Mouse (Mus musculus) liver (tissue): ENCODE measurements around the gene Prickle2.
A peak's percentile ranks its signal among the peaks of the same experiment; 100 is the strongest.

ENCODE experiments used
- DNase-seq: peaks from one replicate; pipeline ENCODE4 v3.0.0-alpha.2; 2020; ENCODE audit warnings: mixed read lengths

The Prickle2 gene

DNA sequence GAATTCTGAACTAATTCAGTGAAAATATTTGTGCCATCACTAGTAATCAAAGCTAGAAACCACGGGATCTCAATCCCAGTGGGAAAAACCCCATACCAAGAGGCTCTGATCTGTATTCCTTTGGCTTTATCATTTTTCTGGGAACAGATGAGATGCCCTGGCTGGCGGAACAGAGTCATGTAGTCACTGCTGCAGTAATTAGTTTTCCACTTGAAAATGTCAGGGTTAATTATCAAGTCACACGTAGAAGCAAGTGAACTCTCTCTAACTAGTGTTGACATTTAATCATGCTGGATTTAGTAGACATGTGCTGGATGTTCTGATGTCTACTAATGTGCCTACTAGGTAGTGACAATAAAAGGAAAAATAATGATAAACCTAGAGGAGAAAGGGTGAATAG, 199.7 kb downstream of the Prickle2 start:
- DNase-seq: no peak

DNA sequence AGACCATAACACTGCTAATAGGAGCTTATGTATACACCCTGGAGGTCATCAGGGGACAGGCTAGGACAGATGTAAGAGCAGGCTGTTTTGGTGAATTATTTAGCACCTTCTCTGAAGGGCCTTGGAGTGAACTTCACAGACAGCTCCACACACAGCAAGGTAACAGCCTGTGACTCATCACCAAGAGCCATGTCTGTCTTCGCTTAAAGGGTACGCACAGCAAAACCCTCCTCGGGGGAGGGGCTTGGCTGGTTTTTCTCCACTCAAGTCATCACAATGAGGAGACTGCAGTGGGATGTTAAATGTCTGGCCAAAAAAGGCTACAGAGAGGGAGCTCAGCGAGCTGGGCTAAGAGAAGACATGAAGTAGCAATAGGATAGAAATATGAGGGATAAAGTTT, 206.5 kb downstream of the Prickle2 start:
- no peak for DNase-seq

- DNase-seq: no peak
Observed at GRCm38 (mm10) chr6:92498574-92498973, 207.4 kb downstream of the Prickle2 start.

DNA sequence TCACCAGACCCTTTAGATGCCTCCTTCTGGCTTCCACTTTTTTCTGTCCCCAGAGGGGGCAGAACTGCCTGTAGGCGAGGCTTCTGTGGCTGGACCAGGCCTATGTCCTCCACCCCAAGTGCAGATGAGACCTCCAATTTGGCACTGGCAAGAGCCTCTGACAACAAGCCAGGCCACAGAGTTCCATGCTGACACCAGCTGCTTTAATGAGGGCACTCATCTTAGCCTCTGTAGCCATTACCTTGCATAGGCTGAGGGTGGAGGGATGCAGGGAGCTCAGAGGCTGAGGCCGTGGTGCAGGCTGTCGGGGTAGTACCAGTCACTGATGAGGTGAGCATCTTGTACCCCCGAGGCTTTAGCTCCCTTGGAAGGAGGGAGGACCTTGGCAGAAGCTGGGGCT, 208.7 kb downstream of the Prickle2 start:
- no peak for DNase-seq

DNA sequence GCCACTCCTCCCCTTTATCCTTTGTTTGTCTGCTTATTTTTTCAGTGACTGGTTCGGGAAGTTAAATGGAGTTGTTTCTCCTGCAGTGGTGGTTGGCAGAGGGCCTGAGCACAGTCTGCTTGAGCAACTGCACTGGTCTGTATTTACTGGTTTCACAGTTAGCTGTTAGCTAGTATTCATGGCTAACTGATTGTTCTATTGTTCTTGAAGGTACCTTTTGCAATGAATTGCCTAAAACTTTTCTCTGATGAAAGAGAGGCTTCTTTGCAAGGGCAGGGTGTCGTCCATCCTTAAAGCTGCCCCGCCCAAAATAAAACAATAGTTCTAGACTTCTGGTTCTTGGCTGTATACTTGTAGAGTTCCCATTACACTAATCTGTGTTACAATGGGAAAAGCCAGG, 210.5 kb downstream of the Prickle2 start:
- DNase-seq: no peak

DNA sequence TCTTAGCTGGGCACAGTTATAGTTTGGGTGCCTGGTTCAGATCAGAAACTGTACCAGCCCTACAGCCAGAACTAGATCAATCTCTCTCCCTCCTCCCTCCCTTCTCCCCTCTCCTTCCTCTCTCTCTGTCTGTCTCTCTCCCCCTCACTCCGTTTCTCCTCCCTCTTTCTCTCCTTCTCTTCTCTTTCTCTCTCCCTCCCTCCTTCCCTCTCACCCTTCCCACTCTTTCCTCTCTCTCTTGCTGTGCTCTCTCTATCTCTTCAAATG, 224.3 kb downstream of the Prickle2 start:
- DNase-seq: no peak

- peak; percentile 7 for DNase-seq
Observed at GRCm38 (mm10) chr6:92480941-92481689, 224.8 kb downstream of the Prickle2 start.

DNA sequence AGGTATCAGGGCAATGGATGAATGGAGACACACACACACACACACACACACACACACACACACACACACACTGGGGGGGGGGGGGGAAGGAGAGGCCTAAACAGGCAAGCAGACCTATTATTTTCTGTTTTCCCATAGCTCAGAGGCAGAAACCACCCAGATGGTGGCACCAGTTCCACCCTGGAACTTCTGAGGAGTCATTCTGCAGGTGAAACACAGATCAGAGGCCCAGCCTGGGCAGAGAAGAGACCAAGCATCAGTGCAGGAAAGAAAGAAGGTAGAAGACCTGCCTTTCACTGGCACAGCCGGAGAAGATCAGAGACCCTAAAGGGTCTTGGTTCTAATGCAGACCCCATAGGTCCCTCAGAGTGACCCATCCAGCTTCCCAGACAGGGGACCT, 227.3 kb downstream of the Prickle2 start:
- DNase-seq: no peak

- no peak for DNase-seq
Observed at GRCm38 (mm10) chr6:92477621-92478020, 228.3 kb downstream of the Prickle2 start.

DNA sequence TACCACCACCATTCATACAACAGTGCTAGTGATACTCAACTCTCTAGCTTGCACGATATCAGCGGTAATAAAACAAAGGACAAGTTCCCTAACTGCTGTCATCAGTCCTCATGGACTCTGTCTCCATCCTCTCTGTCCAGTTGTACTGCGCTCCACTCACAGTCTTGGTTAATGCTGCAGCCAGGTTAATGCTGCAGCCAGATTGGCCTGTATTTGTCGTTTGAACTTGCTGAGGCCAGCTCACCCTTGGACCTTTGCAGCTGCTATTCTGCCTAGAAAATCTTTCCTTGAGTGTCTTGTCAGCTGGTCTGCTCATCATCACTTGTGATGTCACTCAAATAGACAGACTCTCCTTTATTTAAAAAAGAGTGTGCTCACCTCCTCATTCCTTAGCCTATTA, 236.5 kb downstream of the Prickle2 start:
- DNase-seq: no peak

DNA sequence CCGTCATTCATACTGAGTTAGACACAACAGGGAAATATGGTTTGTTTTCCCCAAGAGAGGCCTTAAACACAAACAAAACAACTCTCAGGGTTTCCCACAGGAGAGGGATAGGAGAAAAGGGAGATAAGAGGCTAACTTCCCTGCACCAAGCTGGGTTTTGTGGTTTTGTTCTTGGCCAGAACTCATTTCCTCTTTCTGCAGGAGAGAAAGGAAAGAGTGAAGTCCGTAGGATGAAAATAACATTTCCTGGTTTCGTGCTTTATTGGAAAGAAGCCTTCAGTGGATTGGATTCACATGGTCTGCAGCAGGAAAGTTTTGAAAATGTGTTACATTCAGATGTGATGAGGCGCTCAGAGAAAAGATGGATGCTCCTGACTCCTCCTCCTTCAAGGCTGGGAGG, 237.1 kb downstream of the Prickle2 start:
- DNase-seq: no peak

- no peak for DNase-seq
Observed at GRCm38 (mm10) chr6:92468383-92468791, 237.6 kb downstream of the Prickle2 start.

GRCm38 (mm10) chr6:92467343-92467742, 238.6 kb downstream of the Prickle2 start:
- DNase-seq: no peak

- no peak for DNase-seq
Observed at GRCm38 (mm10) chr6:92465666-92466065, 240.3 kb downstream of the Prickle2 start.

DNA sequence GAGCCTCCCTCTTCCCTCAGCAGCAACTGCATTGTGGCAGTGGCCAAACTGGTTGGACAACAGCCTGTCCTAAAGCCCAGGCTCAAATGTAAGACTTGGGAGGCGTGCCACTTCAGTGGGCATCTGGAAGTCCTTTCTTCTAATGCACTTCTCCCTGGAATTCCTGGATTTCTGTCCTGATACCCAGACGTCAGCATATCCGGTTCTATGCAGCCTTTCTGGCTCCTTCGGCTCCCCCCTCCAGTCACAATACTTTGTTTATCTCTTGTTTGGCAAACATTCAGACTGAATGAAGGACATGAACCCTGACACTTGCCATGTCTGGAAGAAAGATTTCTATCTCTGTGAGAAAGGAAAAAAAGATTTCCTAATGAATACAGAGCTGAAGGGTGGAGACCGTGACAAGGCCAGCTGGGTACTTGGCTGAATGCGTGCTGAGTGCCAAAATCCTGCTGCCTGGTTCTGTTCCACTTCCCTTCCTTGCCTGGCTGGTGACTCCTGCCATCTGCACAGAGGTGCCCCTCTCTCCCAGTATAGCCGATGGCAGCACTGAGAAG, 241.1 kb downstream of the Prickle2 start:
- no peak for DNase-seq

- no peak for DNase-seq
Observed at GRCm38 (mm10) chr6:92463768-92464167, 242.2 kb downstream of the Prickle2 start.

- no peak for DNase-seq
Observed at GRCm38 (mm10) chr6:92460750-92461149, 245.2 kb downstream of the Prickle2 start.

GRCm38 (mm10) chr6:92458026-92458425, 247.9 kb downstream of the Prickle2 start:
- DNase-seq: no peak

DNA sequence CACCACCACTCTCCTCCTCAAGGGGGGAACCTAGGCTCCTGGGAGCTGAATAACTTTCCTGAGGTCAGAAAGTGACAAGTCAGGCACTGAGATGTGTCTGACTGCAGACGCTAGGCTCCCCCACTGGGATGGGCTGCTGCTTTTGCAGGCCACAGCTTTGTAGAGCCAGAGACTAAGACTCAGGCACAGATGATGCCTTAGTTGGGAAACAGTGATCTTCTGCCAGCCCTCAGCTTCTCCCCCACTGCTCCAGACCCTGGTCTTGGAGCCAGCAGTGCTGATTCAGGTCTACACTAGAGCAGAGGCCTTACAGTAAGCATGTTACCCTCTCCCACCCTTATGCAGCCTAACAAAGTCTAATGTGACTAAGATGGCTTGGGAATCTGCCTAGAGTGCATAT, 254.5 kb downstream of the Prickle2 start:
- DNase-seq: no peak

- no peak for DNase-seq
Observed at GRCm38 (mm10) chr6:92449956-92450355, 256.0 kb downstream of the Prickle2 start.

DNA sequence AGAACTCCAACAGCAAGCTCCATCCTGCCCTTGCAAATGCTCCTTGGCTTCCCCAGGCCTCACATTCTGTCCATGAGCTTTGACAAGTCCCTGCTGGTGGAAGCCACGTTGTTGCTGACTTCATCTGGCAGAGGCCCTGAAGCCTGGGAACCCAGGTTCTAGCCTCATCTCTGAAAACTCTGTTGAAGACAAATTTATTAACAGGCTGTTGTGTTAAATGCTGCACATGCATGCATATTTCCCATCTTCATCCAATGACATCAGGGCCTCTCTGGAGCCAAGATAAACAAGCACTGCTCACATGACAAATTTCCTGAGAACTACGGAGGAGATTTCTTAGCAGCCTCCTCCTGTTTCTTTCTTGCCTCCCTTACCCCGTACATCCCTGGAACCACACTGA, 259.3 kb downstream of the Prickle2 start:
- DNase-seq: no peak

GRCm38 (mm10) chr6:92441205-92441604, 264.8 kb downstream of the Prickle2 start:
- DNase-seq: peak; percentile 42

- DNase-seq: no peak
Observed at GRCm38 (mm10) chr6:92440251-92440650, 265.7 kb downstream of the Prickle2 start.

- no peak for DNase-seq
Observed at GRCm38 (mm10) chr6:92432146-92432545, 273.8 kb downstream of the Prickle2 start.
